8 mouse cellular contexts compared by ENCODE assay signal in the genomic region with DNA sequence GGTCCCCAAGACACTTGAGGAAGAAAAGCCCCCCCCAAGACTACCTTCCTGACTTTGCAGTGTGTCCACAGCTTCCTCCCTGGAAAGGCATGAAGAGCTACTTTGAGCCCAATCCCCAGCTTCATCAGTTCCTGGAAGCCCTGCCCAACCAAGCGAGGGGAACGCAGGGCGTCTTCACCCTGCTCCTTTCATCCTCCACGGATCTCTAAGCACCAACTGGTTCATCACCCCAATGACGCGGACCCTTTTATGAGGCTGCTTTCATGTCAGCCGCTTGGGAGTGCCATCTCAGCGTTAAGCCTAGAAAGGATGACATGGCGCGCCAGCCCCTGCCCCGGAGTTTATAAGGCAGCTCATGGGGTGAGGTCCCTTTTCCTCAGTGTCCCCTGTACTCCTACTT. TPM values are rescaled to one million over a fixed set of nuclear protein-coding genes. Genes with fewer than 3 reads are reported as not detected.
DNase-seq lines count a peak whose midpoint lies in the region; ATAC-seq and TF ChIP-seq lines count a peak whose summit lies in the region.

Gene Dnajc7 (minus strand): TSS at position 187 of the 400 bp plus-strand sequence.

- TF ChIP-seq RAD21 in MEL (IDR thresholded peaks at IDR 0.05; ENCODE audit: low read depth, low read length): no peak

- TF ChIP-seq CTCF in kidney, adult 2 months (conservative IDR thresholded peaks at IDR 0.05; ENCODE audit: insufficient read depth, insufficient read length, low read depth, low read length): no peak
- TF ChIP-seq CTCF in MEL (IDR thresholded peaks at IDR 0.05 in 2 of 3, conservative IDR thresholded peaks at IDR 0.05 in 1 of 3; ENCODE audit: control insufficient read depth in 1 of 3, insufficient read depth in 1 of 3, low read depth in 2 of 3, low read length in 3 of 3, poor library complexity in 1 of 3, severe bottlenecking in 1 of 3): no peak

- 2% methylated on average over 11 of the region's 11 CpGs for WGBS in kidney, adult 2 months
- 3% methylated on average over 11 of the region's 11 CpGs for WGBS in forebrain, embryonic 13.5 days
- 6% methylated on average over 11 of the region's 11 CpGs for WGBS in hindbrain, embryonic 11.5 days
- WGBS in liver, embryonic 11.5 days: 8% methylated on average over 11 of the region's 11 CpGs

- H3K36me3 ChIP-seq in kidney, adult 2 months (ENCODE audit: control insufficient read depth, insufficient read depth, low read length): no peaks in the 10 kb centered on the region
- peaks cover 4 to 33% of the 10 kb centered on the region in 2 experiments for H3K36me3 ChIP-seq in MEL (ENCODE audit: control insufficient read depth in 1 of 2, insufficient read depth in 2 of 2, low read length in 2 of 2)
- peaks cover 15% of the 10 kb centered on the region for H3K36me3 ChIP-seq in forebrain, embryonic 13.5 days (ENCODE audit: poor library complexity, severe bottlenecking)
- no peaks in the 10 kb centered on the region for H3K36me3 ChIP-seq in hindbrain, embryonic 11.5 days (ENCODE audit: control insufficient read depth, insufficient read depth, low read length)
- peaks cover 2% of the 10 kb centered on the region; the same call in 1 of the 2 replicates for H3K36me3 ChIP-seq in liver, embryonic 11.5 days (ENCODE audit: control insufficient read depth, insufficient read depth, low read length)
- peaks cover 2% of the 10 kb centered on the region; the same call in 1 of the 2 replicates for H3K36me3 ChIP-seq in splenic B cell, adult 2 months (ENCODE audit: control insufficient read depth, insufficient read depth, low read length, poor library complexity, severe bottlenecking)

- peak within 1 kb of the TSS; percentile 99 for H3K4me3 ChIP-seq in kidney, adult 2 months (ENCODE audit: insufficient read depth, low read depth, low read length)
- peak within 1 kb of the TSS; percentile 87 to 94 for H3K4me3 ChIP-seq in MEL (ENCODE audit: control insufficient read depth in 1 of 2, insufficient read depth in 1 of 2, low read depth in 2 of 2, low read length in 2 of 2)
- peak within 1 kb of the TSS; percentile 96 for H3K4me3 ChIP-seq in forebrain, embryonic 13.5 days
- H3K4me3 ChIP-seq in hindbrain, embryonic 11.5 days (ENCODE audit: low read depth, low read length): peak within 1 kb of the TSS; percentile 98
- H3K4me3 ChIP-seq in liver, embryonic 11.5 days (ENCODE audit: low read depth, low read length): peak within 1 kb of the TSS; percentile 91

- peaks cover 47% of the 10 kb centered on the region for H3K79me2 ChIP-seq in MEL (ENCODE audit: control insufficient read depth, insufficient read depth, low read length, poor library complexity)

- H3K27me3 ChIP-seq in kidney, adult 2 months (replicated peaks; ENCODE audit: control insufficient read depth, insufficient read depth, low read length): no peaks in the 10 kb centered on the region
- H3K27me3 ChIP-seq in MEL (ENCODE audit: control insufficient read depth in 1 of 2, insufficient read depth in 2 of 2, low read length in 2 of 2): no peaks in the 10 kb centered on the region
- H3K27me3 ChIP-seq in forebrain, embryonic 13.5 days: no peaks in the 10 kb centered on the region
- H3K27me3 ChIP-seq in hindbrain, embryonic 11.5 days (ENCODE audit: control insufficient read depth, insufficient read depth, low read length): no peaks in the 10 kb centered on the region
- no peaks in the 10 kb centered on the region for H3K27me3 ChIP-seq in liver, embryonic 11.5 days (replicated peaks; ENCODE audit: control insufficient read depth, insufficient read depth, low read length)
- no peaks in the 10 kb centered on the region for H3K27me3 ChIP-seq in splenic B cell, adult 2 months (ENCODE audit: control insufficient read depth, insufficient read depth, low read length, poor library complexity, severe bottlenecking)

- no peak for ATAC-seq in forebrain, embryonic 13.5 days
- ATAC-seq in hindbrain, embryonic 11.5 days (ENCODE audit: low FRiP score): no peak; the same call in 1 of the 2 replicates
- ATAC-seq in liver, embryonic 11.5 days (replicated peaks; ENCODE audit: low FRiP score): peak; percentile 8; the same call in 1 of the 2 replicates

- peak within 1 kb of the TSS; percentile 94 for H3K9ac ChIP-seq in MEL (ENCODE audit: control insufficient read depth, low read depth, low read length, poor library complexity, severe bottlenecking)
- H3K9ac ChIP-seq in forebrain, embryonic 13.5 days: peak within 1 kb of the TSS; percentile 90
- H3K9ac ChIP-seq in hindbrain, embryonic 11.5 days (ENCODE audit: low read depth, low read length): peak within 1 kb of the TSS; percentile 97
- H3K9ac ChIP-seq in liver, embryonic 11.5 days (ENCODE audit: low read depth, low read length): peak within 1 kb of the TSS; percentile 94

- H3K4me2 ChIP-seq in forebrain, embryonic 13.5 days: peak within 1 kb of the TSS; percentile 88
- H3K4me2 ChIP-seq in hindbrain, embryonic 11.5 days (replicated peaks; ENCODE audit: low read depth, low read length): peak within 1 kb of the TSS; percentile 74
- peak within 1 kb of the TSS; percentile 91 for H3K4me2 ChIP-seq in liver, embryonic 11.5 days

- peaks cover 13% of the 10 kb centered on the region; the same call in 1 of the 2 replicates for H3K4me1 ChIP-seq in kidney, adult 2 months (ENCODE audit: control insufficient read depth, insufficient read depth, low read length)
- peaks cover 5 to 32% of the 10 kb centered on the region in 2 experiments for H3K4me1 ChIP-seq in MEL (ENCODE audit: control insufficient read depth in 1 of 2, insufficient read depth in 2 of 2, low read length in 2 of 2)
- peaks cover 36% of the 10 kb centered on the region for H3K4me1 ChIP-seq in forebrain, embryonic 13.5 days
- 0 out of 2 replicates have a peak, but pooled peaks cover 2% of the 10 kb centered on the region for H3K4me1 ChIP-seq in hindbrain, embryonic 11.5 days (replicated peaks; ENCODE audit: control insufficient read depth, insufficient read depth, low read length)
- peaks cover 33% of the 10 kb centered on the region for H3K4me1 ChIP-seq in liver, embryonic 11.5 days (replicated peaks; ENCODE audit: control insufficient read depth, insufficient read depth, low read length)

- no peak for TF ChIP-seq POLR2A in kidney, adult 2 months (IDR thresholded peaks at IDR 0.05; ENCODE audit: low read depth, low read length)
- no peak for TF ChIP-seq POLR2A in MEL (IDR thresholded peaks at IDR 0.05; ENCODE audit: control insufficient read depth in 1 of 2, insufficient read depth in 1 of 2, low read depth in 1 of 2, low read length in 2 of 2, poor library complexity in 1 of 2)

- peak within 1 kb of the TSS; percentile 86 for H3K27ac ChIP-seq in kidney, adult 2 months (ENCODE audit: insufficient read depth, low read depth, low read length)
- H3K27ac ChIP-seq in MEL (ENCODE audit: control insufficient read depth, low read depth, low read length): peak within 1 kb of the TSS; percentile 86
- H3K27ac ChIP-seq in forebrain, embryonic 13.5 days: peak within 1 kb of the TSS; percentile 85
- peak within 1 kb of the TSS; percentile 92 for H3K27ac ChIP-seq in hindbrain, embryonic 11.5 days (ENCODE audit: low read depth, low read length)
- H3K27ac ChIP-seq in liver, embryonic 11.5 days (ENCODE audit: low read depth, low read length): peak within 1 kb of the TSS; percentile 95

- TF ChIP-seq EP300 in MEL (IDR thresholded peaks at IDR 0.05; ENCODE audit: low read depth in 1 of 2, low read length in 2 of 2): no peak

- H3K9me3 ChIP-seq in MEL (replicated peaks; ENCODE audit: insufficient read depth, low read length): no peaks in the 10 kb centered on the region
- H3K9me3 ChIP-seq in forebrain, embryonic 13.5 days (replicated peaks): no peaks in the 10 kb centered on the region
- H3K9me3 ChIP-seq in hindbrain, embryonic 11.5 days (ENCODE audit: control insufficient read depth, low read length): no peaks in the 10 kb centered on the region
- no peaks in the 10 kb centered on the region for H3K9me3 ChIP-seq in liver, embryonic 11.5 days (ENCODE audit: control insufficient read depth, low read length)

- no peak for DNase-seq in kidney, adult 2 months
- no peak for DNase-seq in kidney, postnatal 25 days
- DNase-seq in MEL (ENCODE audit: low read depth, low spot score): no peak
- no peak for DNase-seq in hindbrain, embryonic 11.5 days (ENCODE audit: low spot score)
- no peak for DNase-seq in liver, embryonic 11.5 days (ENCODE audit: low spot score)
- peak; percentile 53 for DNase-seq in splenic B cell, adult 2 months (ENCODE audit: low read depth, low spot score)
- no peak for DNase-seq in ovary, postnatal 14 days (ENCODE audit: low spot score)

TF ChIP-seq in MEL, 35 proteins besides CTCF, POLR2A, EP300 and RAD21:
- no peak for TF ChIP-seq USF1 (IDR thresholded peaks at IDR 0.05; ENCODE audit: low read depth, low read length)
- TF ChIP-seq ZNF384 (IDR thresholded peaks at IDR 0.05; ENCODE audit: low read depth, low read length): no peak
- no peak for TF ChIP-seq NELFE (IDR thresholded peaks at IDR 0.05; ENCODE audit: low read depth, low read length)
- no peak for TF ChIP-seq GATA1 (IDR thresholded peaks at IDR 0.05; ENCODE audit: low read depth, low read length)
- TF ChIP-seq E2F4 (IDR thresholded peaks at IDR 0.05; ENCODE audit: borderline replicate concordance, low read depth, low read length): no peak
- no peak for TF ChIP-seq RCOR1 (IDR thresholded peaks at IDR 0.05; ENCODE audit: low read depth, low read length)
- TF ChIP-seq TAL1 (IDR thresholded peaks at IDR 0.05; ENCODE audit: low read length): no peak
- no peak for TF ChIP-seq USF2 (IDR thresholded peaks at IDR 0.05; ENCODE audit: borderline replicate concordance in 1 of 2, insufficient read depth in 1 of 2, low read depth in 1 of 2, low read length in 2 of 2)
- TF ChIP-seq ELF1 (IDR thresholded peaks at IDR 0.05; ENCODE audit: low read depth, low read length): no peak
- TF ChIP-seq MXI1 (IDR thresholded peaks at IDR 0.05; ENCODE audit: low read depth, low read length): no peak
- TF ChIP-seq ZC3H11A (IDR thresholded peaks at IDR 0.05; ENCODE audit: low read depth, low read length): no peak
- TF ChIP-seq JUND (IDR thresholded peaks at IDR 0.05; ENCODE audit: low read depth, low read length): no peak
- TF ChIP-seq SMC3 (IDR thresholded peaks at IDR 0.05; ENCODE audit: low read depth, low read length): no peak
TF ChIP-seq in MEL: peak in this region for 0.

RNA-seq across cellular contexts. Expression of gene Dnajc7, which starts in this region (rescaled TPM):
- 30.0 and 45.6 TPM in 2 replicates for polyA plus RNA-seq in kidney, adult 2 months (2012; rRNA removed)
- 230 and 233 TPM in 2 replicates for total RNA-seq in MEL (2012; rRNA removed)
- 100 to 1,000 TPM; 346 to 452 TPM for polyA plus RNA-seq in MEL (2012; ENCODE audit: insufficient read depth in 1 of 2, insufficient read length in 2 of 2, low read depth in 1 of 2, low replicate concordance in 2 of 2, missing spikeins in 1 of 2)
- polyA plus RNA-seq in forebrain, embryonic 13.5 days (2015; fragmentation: Nextera tagmentation; extraction: Ambion mirVana): 283 and 285 TPM in 2 replicates
- 95.3 and 105 TPM in 2 replicates for polyA plus RNA-seq in hindbrain, embryonic 11.5 days (2014; fragmentation: Nextera tagmentation; extraction: Ambion mirVana)
- 70.6 and 70.8 TPM in 2 replicates for polyA plus RNA-seq in liver, embryonic 11.5 days (2014; fragmentation: Nextera tagmentation; extraction: Ambion mirVana)
